Mouse (Mus musculus) limb, embryonic 10.5 days (tissue): ENCODE results near the gene Abcb6. TPM values are rescaled to one million over a fixed set of nuclear protein-coding genes. Genes with fewer than 3 reads are reported as not detected.
A peak's percentile ranks its signal among the peaks of the same experiment; 100 is the strongest.

ENCODE experiments used
- DNase-seq: peaks from one replicate; pipeline ENCODE4 v3.0.0-alpha.2; 2017; ENCODE audit warnings: low spot score
- H3K27ac ChIP-seq: fragments of 300-500 bp; sonication (generic); 2 replicates; pipeline ENCODE4 v1.5.1; 2016; ENCODE audit warnings: mild to moderate bottlenecking
- H3K27me3 ChIP-seq: fragments of 300-500 bp; sonication (generic); 2 replicates; pipeline ENCODE4 v1.6.1; 2016; ENCODE audit warnings: low read depth, mild to moderate bottlenecking; ENCODE audit not compliant: poor library complexity, severe bottlenecking
- H3K36me3 ChIP-seq: fragments of 300-500 bp; sonication (generic); 2 replicates; pipeline ENCODE4 v1.6.1; 2016; ENCODE audit warnings: mild to moderate bottlenecking, moderate library complexity
- H3K4me1 ChIP-seq: fragments of 300-500 bp; sonication (generic); 2 replicates; pipeline ENCODE4 v1.6.1; 2016
- H3K4me3 ChIP-seq: fragments of 300-500 bp; sonication (generic); 2 replicates; pipeline ENCODE4 v1.5.1; 2016; ENCODE audit warnings: mild to moderate bottlenecking, moderate library complexity
- H3K9me3 ChIP-seq: fragments of 300-500 bp; sonication (generic); replicated peaks from 2 replicates; pipeline ENCODE4 v1.6.1; 2016; ENCODE audit warnings: mild to moderate bottlenecking
- WGBS: fragments of 180-500 bp; shearing (Covaris S2); methylation state at CpG from one replicate; pipeline ENCODE4 v1.1.7; 2016; 5-methylcytosine and 5-hydroxymethylcytosine counted together
- polyA plus RNA-seq: library from polyadenylated mRNA; unstranded; fragments of >200 nt; fragmentation: Nextera tagmentation; extraction: Ambion mirVana; gene quantifications from 2 replicates; pipeline ENCODE4 v1.2.1, GENCODE M21; 2016

The Abcb6 gene
- polyA plus RNA-seq, 1 experiment from 2014 or later, result 38.0 TPM

- H3K4me3 ChIP-seq, result peak within 1 kb of the TSS; percentile 79
- DNase-seq, result peak; percentile 89
- no peaks in the 10 kb centered on the region for H3K27me3 ChIP-seq
- WGBS, result under 1% methylated on average over 56 of the region's 56 CpGs
- H3K4me1 ChIP-seq, result peaks cover 19% of the 10 kb centered on the region
- no peaks in the 10 kb centered on the region for H3K9me3 ChIP-seq
- H3K36me3 ChIP-seq, result peaks cover 35% of the 10 kb centered on the region
- peak within 1 kb of the TSS; percentile 85 for H3K27ac ChIP-seq
Observed at GRCm38 (mm10) chr1:75191622-75192402, 11.6 kb upstream of the Abcb6 start, which contains the start of the genes Ankzf1 and Atg9a. TSS of gene Ankzf1 (plus strand) at chr1:75192151. TSS of gene Atg9a (minus strand) at chr1:75192196.

GRCm38 (mm10) chr1:75191258-75191621 lies 11.0 kb upstream of the Abcb6 start:
- 43% methylated on average over 5 of the region's 5 CpGs for WGBS

GRCm38 (mm10) chr1:75190577-75190976 lies 10.4 kb upstream of the Abcb6 start:
- WGBS, result 49% methylated on average over 2 of the region's 2 CpGs
- DNase-seq, result no peak

More at GRCm38 (mm10) chr1:75191258-75191621, 11.0 kb upstream of the Abcb6 start:
- Histone ChIP-seq H3K4me1 (peaks cover 19% of the 10 kb centered on the region), H3K27ac (peak overlapping the region; percentile 85), H3K36me3 (peaks cover 35% of the 10 kb centered on the region), H3K9me3 (no peaks in the 10 kb centered on the region), H3K4me3 (peak overlapping the region; percentile 79), H3K27me3 (no peaks in the 10 kb centered on the region)
- no peak for DNase-seq

GRCm38 (mm10) chr1:75187914-75188483 lies 7.8 kb upstream of the Abcb6 start:
- peaks cover 13% of the 10 kb centered on the region for H3K4me1 ChIP-seq
- H3K36me3 ChIP-seq, result peaks cover 47% of the 10 kb centered on the region
- no peaks in the 10 kb centered on the region for H3K27me3 ChIP-seq
- H3K4me3 ChIP-seq, result no peak overlapping the region
- no peaks in the 10 kb centered on the region for H3K9me3 ChIP-seq
- DNase-seq, result no peak
- H3K27ac ChIP-seq, result no peak overlapping the region
- WGBS, result 94% methylated on average over 2 of the region's 2 CpGs

More at GRCm38 (mm10) chr1:75190577-75190976, 10.4 kb upstream of the Abcb6 start:
- Histone ChIP-seq H3K27me3 (no peaks in the 10 kb centered on the region), H3K36me3 (peaks cover 35% of the 10 kb centered on the region), H3K4me3 (peak overlapping the region; percentile 79; the same call in 1 of the 2 replicates), H3K9me3 (no peaks in the 10 kb centered on the region), H3K27ac (no peak overlapping the region), H3K4me1 (peaks cover 19% of the 10 kb centered on the region)

GRCm38 (mm10) chr1:75187126-75187525 lies 6.9 kb upstream of the Abcb6 start:
- Histone ChIP-seq H3K4me3 (no peak overlapping the region), H3K36me3 (peaks cover 55% of the 10 kb centered on the region), H3K4me1 (peaks cover 9% of the 10 kb centered on the region), H3K27ac (no peak overlapping the region), H3K27me3 (no peaks in the 10 kb centered on the region), H3K9me3 (no peaks in the 10 kb centered on the region)
- DNase-seq, result no peak

- Histone ChIP-seq H3K27me3 (no peaks in the 10 kb centered on the region), H3K27ac (no peak overlapping the region), H3K4me1 (peaks cover 5% of the 10 kb centered on the region; the same call in 1 of the 2 replicates), H3K4me3 (no peak overlapping the region), H3K9me3 (no peaks in the 10 kb centered on the region), H3K36me3 (peaks cover 63% of the 10 kb centered on the region)
- DNase-seq, result no peak
- WGBS, result 95% methylated on average over 11 of the region's 11 CpGs
Observed at GRCm38 (mm10) chr1:75185495-75185894, 5.3 kb upstream of the Abcb6 start.

- no peak for DNase-seq
- H3K9me3 ChIP-seq, result no peaks in the 10 kb centered on the region
- H3K4me3 ChIP-seq, result no peak overlapping the region
- peaks cover 64% of the 10 kb centered on the region for H3K36me3 ChIP-seq
- 73% methylated on average over 4 of the region's 4 CpGs for WGBS
- no peaks in the 10 kb centered on the region for H3K27me3 ChIP-seq
- H3K4me1 ChIP-seq, result peaks cover 24% of the 10 kb centered on the region
- no peak overlapping the region for H3K27ac ChIP-seq
Observed at GRCm38 (mm10) chr1:75182160-75182559, 2.0 kb upstream of the Abcb6 start.

GRCm38 (mm10) chr1:75181377-75181870 lies 1.2 kb upstream of the Abcb6 start:
- no peak overlapping the region for H3K27ac ChIP-seq
- no peaks in the 10 kb centered on the region for H3K9me3 ChIP-seq
- H3K4me1 ChIP-seq, result peaks cover 24% of the 10 kb centered on the region
- no peak overlapping the region for H3K4me3 ChIP-seq
- H3K36me3 ChIP-seq, result peaks cover 65% of the 10 kb centered on the region
- H3K27me3 ChIP-seq, result no peaks in the 10 kb centered on the region
- no peak for DNase-seq
- 85% methylated on average over 4 of the region's 4 CpGs for WGBS

GRCm38 (mm10) chr1:75180741-75181140 lies 549 bp upstream of the Abcb6 start:
- Histone ChIP-seq H3K36me3 (peaks cover 65% of the 10 kb centered on the region), H3K27ac (peak overlapping the region; percentile 64), H3K4me3 (peak overlapping the region; percentile 66), H3K4me1 (peaks cover 24% of the 10 kb centered on the region), H3K27me3 (no peaks in the 10 kb centered on the region), H3K9me3 (no peaks in the 10 kb centered on the region)
- WGBS, result 42% methylated on average over 7 of the region's 7 CpGs
- no peak for DNase-seq

- Histone ChIP-seq H3K9me3 (no peaks in the 10 kb centered on the region), H3K27me3 (no peaks in the 10 kb centered on the region), H3K4me3 (peak overlapping the region; percentile 66), H3K36me3 (peaks cover 65% of the 10 kb centered on the region), H3K27ac (peak overlapping the region; percentile 82), H3K4me1 (peaks cover 24% of the 10 kb centered on the region)
- 13% methylated on average over 23 of the region's 23 CpGs for WGBS
- DNase-seq, result peak; percentile 36
Observed at GRCm38 (mm10) chr1:75179334-75180104, 673 bp downstream of the Abcb6 start.

- Histone ChIP-seq H3K9me3 (no peaks in the 10 kb centered on the region), H3K4me3 (peak within 1 kb of the TSS; percentile 83), H3K27me3 (no peaks in the 10 kb centered on the region), H3K36me3 (peaks cover 36% of the 10 kb centered on the region), H3K4me1 (peaks cover 20% of the 10 kb centered on the region), H3K27ac (peak within 1 kb of the TSS; percentile 88)
- under 1% methylated on average over 59 of the region's 59 CpGs for WGBS
- peak; percentile 99 for DNase-seq
Observed at GRCm38 (mm10) chr1:75168472-75169464, 11.4 kb downstream of the Abcb6 start, which contains the start of gene Zfand2b. TSS of gene Zfand2b (plus strand) at chr1:75168646.

GRCm38 (mm10) chr1:75168093-75168471 lies 12.1 kb downstream of the Abcb6 start:
- DNase-seq, result no peak
- WGBS, result 6% methylated on average over 7 of the region's 7 CpGs

More at GRCm38 (mm10) chr1:75168093-75168471, 12.1 kb downstream of the Abcb6 start:
- Histone ChIP-seq H3K4me1 (peaks cover 20% of the 10 kb centered on the region), H3K4me3 (peak overlapping the region; percentile 83), H3K27ac (peak overlapping the region; percentile 88), H3K36me3 (peaks cover 29% of the 10 kb centered on the region), H3K27me3 (no peaks in the 10 kb centered on the region), H3K9me3 (no peaks in the 10 kb centered on the region)
